Mouse (Mus musculus) midbrain, embryonic 13.5 days (tissue): ENCODE measurements around the gene Lrrc56. TPM values are rescaled to one million over a fixed set of nuclear protein-coding genes. Genes with fewer than 3 reads are reported as not detected.
A peak's percentile ranks its signal among the peaks of the same experiment; 100 is the strongest.

Experiments
- ATAC-seq: fragments of 200-750 bp; cut with Nextera tagmentation; 2 replicates; pipeline ENCODE4 v1.8.0; 2017; ENCODE audit warnings: mild to moderate bottlenecking, moderate TSS enrichment, moderate library complexity
- H3K27ac ChIP-seq: fragments of 300-500 bp; sonication (generic); 2 replicates; pipeline ENCODE4 v1.5.1; 2015; ENCODE audit warnings: inconsistent platforms, mild to moderate bottlenecking, moderate library complexity
- H3K27me3 ChIP-seq: fragments of 300-500 bp; sonication (generic); 2 replicates; pipeline ENCODE4 v1.6.1; 2015; ENCODE audit warnings: mild to moderate bottlenecking, inconsistent platforms
- H3K36me3 ChIP-seq: fragments of 300-500 bp; sonication (generic); 2 replicates; pipeline ENCODE4 v1.6.1; 2015; ENCODE audit warnings: mild to moderate bottlenecking, inconsistent platforms
- H3K4me1 ChIP-seq: fragments of 300-500 bp; sonication (generic); replicated peaks from 2 replicates; pipeline ENCODE4 v1.6.1; 2015; ENCODE audit warnings: inconsistent platforms
- H3K4me2 ChIP-seq: fragments of 300-500 bp; sonication (generic); replicated peaks from 2 replicates; pipeline ENCODE4 v1.6.1; 2015; ENCODE audit warnings: moderate library complexity, mild to moderate bottlenecking, inconsistent platforms
- H3K4me3 ChIP-seq: fragments of 300-500 bp; sonication (generic); replicated peaks from 2 replicates; pipeline ENCODE4 v1.5.1; 2015; ENCODE audit warnings: mild to moderate bottlenecking, inconsistent platforms
- H3K9ac ChIP-seq: fragments of 300-500 bp; sonication (generic); replicated peaks from 2 replicates; pipeline ENCODE4 v1.6.1; 2015; ENCODE audit warnings: mild to moderate bottlenecking, inconsistent platforms
- H3K9me3 ChIP-seq: fragments of 300-500 bp; sonication (generic); 2 replicates; pipeline ENCODE4 v1.6.1; 2016; ENCODE audit warnings: mild to moderate bottlenecking, inconsistent platforms
- WGBS: fragments of 180-500 bp; shearing (Covaris S2); methylation state at CpG from one replicate; pipeline ENCODE4 v1.1.7; 2015; 5-methylcytosine and 5-hydroxymethylcytosine counted together
- polyA plus RNA-seq: library from polyadenylated mRNA; unstranded; fragments of >200 nt; fragmentation: Nextera tagmentation; extraction: Ambion mirVana; gene quantifications from 2 replicates; pipeline ENCODE4 v1.2.1, GENCODE M21; 2015

The Lrrc56 gene
- 13.9 and 15.6 TPM in 2 replicates for polyA plus RNA-seq

GRCm38 (mm10) chr7:141193948-141194347 lies at the start of gene Lrrc56, which contains the start of gene Hras:
TSS of gene Lrrc56 (plus strand) at chr7:141194157.
TSS of gene Hras (minus strand) at chr7:141194005.
- no peaks in the 10 kb centered on the region for H3K9me3 ChIP-seq
- H3K4me3 ChIP-seq: peak within 1 kb of the TSS; percentile 77
- peak; percentile 93 for ATAC-seq
- WGBS: under 1% methylated on average over 36 of the region's 39 CpGs
- peak within 1 kb of the TSS; percentile 85 for H3K27ac ChIP-seq
- H3K9ac ChIP-seq: peak within 1 kb of the TSS; percentile 97
- peak within 1 kb of the TSS; percentile 98 for H3K4me2 ChIP-seq
- H3K4me1 ChIP-seq: peaks cover 32% of the 10 kb centered on the region
- no peaks in the 10 kb centered on the region for H3K27me3 ChIP-seq
- H3K36me3 ChIP-seq: peaks cover 34% of the 10 kb centered on the region

- no peak for ATAC-seq
- 91% methylated on average over 3 of the region's 3 CpGs for WGBS
- H3K9ac ChIP-seq: no peak overlapping the region
- no peak overlapping the region for H3K4me2 ChIP-seq
- no peaks in the 10 kb centered on the region for H3K4me1 ChIP-seq
- no peak overlapping the region for H3K4me3 ChIP-seq
- no peak overlapping the region for H3K27ac ChIP-seq
- H3K9me3 ChIP-seq: no peaks in the 10 kb centered on the region
- H3K36me3 ChIP-seq: peaks cover 47% of the 10 kb centered on the region
- H3K27me3 ChIP-seq: no peaks in the 10 kb centered on the region
Measured at GRCm38 (mm10) chr7:141144650-141145049, 49.3 kb upstream of the Lrrc56 start.

GRCm38 (mm10) chr7:141145403-141145802 lies 48.6 kb upstream of the Lrrc56 start:
- Histone ChIP-seq H3K9ac (no peak overlapping the region), H3K36me3 (peaks cover 47% of the 10 kb centered on the region), H3K4me1 (no peaks in the 10 kb centered on the region), H3K27ac (no peak overlapping the region), H3K4me2 (no peak overlapping the region), H3K27me3 (no peaks in the 10 kb centered on the region), H3K4me3 (no peak overlapping the region), H3K9me3 (no peaks in the 10 kb centered on the region)
- ATAC-seq: no peak
- 78% methylated on average over 1 of the region's 1 CpGs for WGBS

- H3K4me3 ChIP-seq: no peak overlapping the region
- H3K27ac ChIP-seq: no peak overlapping the region
- no peaks in the 10 kb centered on the region for H3K9me3 ChIP-seq
- peaks cover 51% of the 10 kb centered on the region for H3K36me3 ChIP-seq
- H3K9ac ChIP-seq: no peak overlapping the region
- no peaks in the 10 kb centered on the region for H3K27me3 ChIP-seq
- H3K4me2 ChIP-seq: no peak overlapping the region
- WGBS: 95% methylated on average over 12 of the region's 12 CpGs
- ATAC-seq: no peak
- no peaks in the 10 kb centered on the region for H3K4me1 ChIP-seq
Measured at GRCm38 (mm10) chr7:141146043-141146595, 47.8 kb upstream of the Lrrc56 start.

- Histone ChIP-seq H3K9me3 (no peaks in the 10 kb centered on the region), H3K4me2 (no peak overlapping the region), H3K4me3 (no peak overlapping the region), H3K27me3 (no peaks in the 10 kb centered on the region), H3K36me3 (peaks cover 55% of the 10 kb centered on the region), H3K9ac (0 out of 2 replicates have a peak overlapping the region, but pooled peaks have one; percentile 23), H3K4me1 (no peaks in the 10 kb centered on the region), H3K27ac (no peak overlapping the region)
- no peak for ATAC-seq
- WGBS: 79% methylated on average over 6 of the region's 6 CpGs
Measured at GRCm38 (mm10) chr7:141147044-141147443, 46.9 kb upstream of the Lrrc56 start.

GRCm38 (mm10) chr7:141148639-141149038 lies 45.3 kb upstream of the Lrrc56 start:
- H3K27ac ChIP-seq: no peak overlapping the region
- H3K4me2 ChIP-seq: no peak overlapping the region
- no peak overlapping the region for H3K4me3 ChIP-seq
- no peaks in the 10 kb centered on the region for H3K4me1 ChIP-seq
- H3K9ac ChIP-seq: no peak overlapping the region
- peaks cover 68% of the 10 kb centered on the region for H3K36me3 ChIP-seq
- no peaks in the 10 kb centered on the region for H3K9me3 ChIP-seq
- no peaks in the 10 kb centered on the region for H3K27me3 ChIP-seq
- no peak for ATAC-seq
- 87% methylated on average over 4 of the region's 4 CpGs for WGBS

GRCm38 (mm10) chr7:141155362-141155761 lies 38.6 kb upstream of the Lrrc56 start:
- Histone ChIP-seq H3K4me2 (no peak overlapping the region), H3K9ac (no peak overlapping the region), H3K36me3 (peaks cover 79% of the 10 kb centered on the region), H3K4me1 (no peaks in the 10 kb centered on the region), H3K9me3 (no peaks in the 10 kb centered on the region), H3K27ac (no peak overlapping the region), H3K27me3 (no peaks in the 10 kb centered on the region), H3K4me3 (no peak overlapping the region)
- no peak for ATAC-seq
- WGBS: 93% methylated on average over 9 of the region's 9 CpGs

GRCm38 (mm10) chr7:141164397-141164796 lies 29.6 kb upstream of the Lrrc56 start:
- no peak for ATAC-seq
- Histone ChIP-seq H3K4me3 (no peak overlapping the region), H3K9ac (no peak overlapping the region), H3K9me3 (no peaks in the 10 kb centered on the region), H3K36me3 (peaks cover 49% of the 10 kb centered on the region), H3K27me3 (no peaks in the 10 kb centered on the region), H3K4me1 (peaks cover 10% of the 10 kb centered on the region), H3K4me2 (no peak overlapping the region), H3K27ac (no peak overlapping the region)
- 94% methylated on average over 7 of the region's 7 CpGs for WGBS

GRCm38 (mm10) chr7:141164850-141165249 lies 29.1 kb upstream of the Lrrc56 start:
- peaks cover 45% of the 10 kb centered on the region for H3K36me3 ChIP-seq
- no peak for ATAC-seq

GRCm38 (mm10) chr7:141167901-141168517 lies 25.9 kb upstream of the Lrrc56 start:
- 20% methylated on average over 7 of the region's 7 CpGs for WGBS
- no peak for ATAC-seq
- Histone ChIP-seq H3K4me1 (peaks cover 19% of the 10 kb centered on the region), H3K4me2 (peak overlapping the region; percentile 45), H3K4me3 (peak overlapping the region; percentile 25), H3K9me3 (no peaks in the 10 kb centered on the region), H3K9ac (peak overlapping the region; percentile 61), H3K36me3 (peaks cover 20% of the 10 kb centered on the region), H3K27ac (no peak overlapping the region), H3K27me3 (no peaks in the 10 kb centered on the region)

More at GRCm38 (mm10) chr7:141164850-141165249, 29.1 kb upstream of the Lrrc56 start:
- peaks cover 10% of the 10 kb centered on the region for H3K4me1 ChIP-seq
- H3K27ac ChIP-seq: no peak overlapping the region
- 86% methylated on average over 6 of the region's 6 CpGs for WGBS
- no peak overlapping the region for H3K4me2 ChIP-seq
- no peak overlapping the region for H3K4me3 ChIP-seq
- no peaks in the 10 kb centered on the region for H3K9me3 ChIP-seq
- H3K27me3 ChIP-seq: no peaks in the 10 kb centered on the region
- no peak overlapping the region for H3K9ac ChIP-seq

GRCm38 (mm10) chr7:141168518-141168953 lies 25.4 kb upstream of the Lrrc56 start:
- ATAC-seq: no peak
- Histone ChIP-seq H3K27me3 (no peaks in the 10 kb centered on the region), H3K4me3 (peak overlapping the region; percentile 25), H3K36me3 (peaks cover 16% of the 10 kb centered on the region), H3K27ac (no peak overlapping the region), H3K9ac (peak overlapping the region; percentile 61), H3K4me1 (peaks cover 24% of the 10 kb centered on the region), H3K4me2 (peak overlapping the region; percentile 45), H3K9me3 (no peaks in the 10 kb centered on the region)
- WGBS: 3% methylated on average over 22 of the region's 22 CpGs

- no peak overlapping the region for H3K4me3 ChIP-seq
- ATAC-seq: no peak
- peaks cover 13% of the 10 kb centered on the region for H3K36me3 ChIP-seq
- WGBS: 84% methylated on average over 1 of the region's 1 CpGs
- H3K4me2 ChIP-seq: no peak overlapping the region
- H3K9me3 ChIP-seq: no peaks in the 10 kb centered on the region
- no peak overlapping the region for H3K27ac ChIP-seq
- H3K27me3 ChIP-seq: no peaks in the 10 kb centered on the region
- no peak overlapping the region for H3K9ac ChIP-seq
- peaks cover 25% of the 10 kb centered on the region for H3K4me1 ChIP-seq
Measured at GRCm38 (mm10) chr7:141169300-141169699, 24.7 kb upstream of the Lrrc56 start.
